Mouse (Mus musculus) heart, adult 11 months (tissue): Measurements from ENCODE around the gene Myl3.

ENCODE experiments used
- DNase-seq: peaks from one replicate; pipeline ENCODE4 v3.0.0; 2022

Gene Myl3

DNA sequence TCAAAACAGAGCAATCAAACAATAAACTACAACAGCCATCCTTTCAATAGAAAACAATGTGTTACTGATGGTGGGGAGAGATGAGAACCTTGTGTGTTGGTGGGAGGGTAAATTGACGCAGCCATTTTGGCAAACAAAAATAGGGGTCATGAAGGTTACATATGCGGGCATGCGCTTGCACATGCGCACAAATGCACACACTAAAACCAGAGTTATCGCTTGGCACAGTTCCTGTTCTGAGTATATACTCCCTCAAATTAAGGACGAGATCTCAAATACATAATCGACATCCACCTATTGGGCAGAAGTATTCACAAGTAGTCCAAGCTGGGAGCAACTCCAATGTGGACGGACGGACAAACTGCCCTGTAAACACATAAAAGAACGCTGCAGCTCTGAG, 30.7 kb downstream of the Myl3 start:
- peak; percentile 74 for DNase-seq

DNA sequence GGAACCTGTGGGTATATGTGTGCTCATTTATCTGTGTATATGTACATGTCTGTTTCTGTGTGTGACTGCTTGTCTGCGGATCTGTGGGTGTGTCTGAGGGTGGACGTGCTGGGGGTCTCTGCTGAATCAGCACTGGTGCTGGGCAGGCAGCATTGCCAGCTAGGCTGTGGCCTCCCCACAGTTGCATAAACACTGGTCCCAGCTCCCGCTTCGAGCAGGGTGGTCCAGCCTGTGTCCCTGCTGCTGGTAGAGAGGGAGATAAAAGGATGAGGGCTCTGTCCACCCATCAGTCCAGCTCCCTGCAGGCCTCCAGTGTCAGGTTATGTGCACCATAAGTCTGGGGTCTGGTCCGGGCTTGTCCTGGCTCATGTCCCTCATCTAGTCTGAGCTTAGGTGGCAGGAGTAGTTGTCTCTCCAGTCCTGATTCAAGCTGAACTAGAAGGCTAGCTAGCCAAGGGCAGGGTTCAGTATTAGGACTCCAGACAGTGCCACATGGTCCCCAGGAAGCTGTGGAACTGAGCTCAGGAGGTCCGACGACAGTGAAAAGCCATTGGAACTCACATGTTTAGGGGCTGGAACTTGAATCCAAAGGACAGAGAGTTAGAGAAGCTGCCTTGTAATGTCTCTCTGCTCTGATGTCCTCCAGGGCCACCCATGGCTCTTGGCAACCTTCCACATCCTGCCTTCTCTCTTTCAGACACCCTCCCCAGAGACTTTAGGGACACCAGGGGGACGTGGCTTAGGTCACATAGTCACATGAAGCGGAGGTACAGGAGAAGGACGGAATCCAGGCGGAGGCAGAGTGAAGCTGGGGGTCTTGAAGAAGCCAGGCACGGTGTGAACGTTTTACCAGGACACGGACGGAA, 33.0 kb downstream of the Myl3 start:
- DNase-seq = peak; percentile 95

DNA sequence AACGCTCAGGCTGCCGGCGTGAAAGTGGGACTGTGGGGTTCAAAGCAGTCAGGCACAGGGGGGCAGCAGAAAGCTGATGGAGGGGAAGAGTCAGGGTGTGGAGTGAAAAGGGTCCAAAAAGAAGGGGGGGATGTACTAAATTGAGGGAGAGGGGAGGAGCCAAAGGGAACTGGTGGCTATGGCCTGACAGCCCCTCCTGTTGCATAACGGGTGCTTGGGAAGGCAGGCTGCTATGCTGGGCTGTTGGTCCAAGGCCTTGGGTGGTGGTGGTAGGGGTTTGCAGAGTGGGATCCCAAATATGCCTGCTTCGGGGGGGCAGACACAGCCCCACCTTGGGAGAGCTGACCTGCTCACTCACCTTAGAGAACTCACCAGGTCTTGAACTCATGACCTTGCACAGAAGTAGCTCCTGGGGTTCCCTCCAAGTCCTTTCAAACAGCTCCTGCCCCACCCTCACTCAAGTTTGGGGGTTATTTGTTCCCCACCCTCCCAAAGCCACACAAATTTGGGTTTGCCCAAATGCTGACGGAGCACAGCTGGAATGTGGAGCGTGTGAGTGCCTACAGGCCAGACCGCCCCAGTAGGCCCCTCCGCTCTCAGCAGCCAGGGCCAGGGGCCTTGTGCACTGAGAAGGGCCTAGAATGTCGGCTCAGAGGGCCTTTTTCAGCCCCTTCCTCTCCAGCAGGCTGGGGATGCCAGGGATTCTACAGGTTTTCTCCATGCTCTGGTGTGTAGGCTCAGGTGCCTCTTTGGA, 33.8 kb downstream of the Myl3 start:
- peak; percentile 88 for DNase-seq

DNA sequence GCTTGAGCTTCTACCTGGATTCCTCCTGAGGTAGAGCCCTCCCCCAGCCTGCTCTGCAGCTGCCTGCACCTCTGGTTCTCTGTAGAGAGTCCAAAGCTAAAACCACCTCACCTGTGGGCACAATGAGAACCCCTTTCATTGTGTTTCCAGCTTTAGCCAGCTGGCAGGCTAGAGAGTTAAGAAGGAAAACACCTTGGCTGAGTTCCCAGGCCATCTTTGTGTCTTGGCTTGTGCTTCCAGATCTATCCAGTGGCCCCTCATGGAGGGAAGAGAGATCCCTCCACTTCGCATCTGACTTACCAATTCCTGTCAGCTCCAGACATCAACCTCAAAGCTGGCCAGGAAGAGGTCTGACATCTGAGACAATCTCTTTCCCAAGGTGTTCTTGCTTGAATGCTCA, 36.4 kb downstream of the Myl3 start:
- DNase-seq = no peak

DNA sequence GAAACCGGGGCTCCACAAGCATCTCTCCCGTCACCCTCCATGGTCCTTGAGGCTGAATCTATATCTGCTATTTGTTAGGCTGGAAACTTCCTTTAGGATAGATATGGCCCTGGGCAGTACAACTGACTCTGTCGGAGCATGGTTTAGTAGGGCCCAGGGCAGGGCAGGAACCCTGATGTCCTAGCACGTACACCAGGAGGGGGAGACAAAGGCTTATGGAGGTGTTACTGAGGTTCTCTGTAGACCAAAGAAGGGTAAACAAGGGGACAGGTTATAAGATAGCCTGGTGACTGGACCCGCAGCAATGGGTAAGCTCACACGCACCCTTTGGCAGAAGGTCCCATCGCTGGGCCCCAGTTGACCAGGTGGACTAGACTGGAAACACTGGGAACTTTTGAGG, 36.9 kb downstream of the Myl3 start:
- DNase-seq = no peak

DNA sequence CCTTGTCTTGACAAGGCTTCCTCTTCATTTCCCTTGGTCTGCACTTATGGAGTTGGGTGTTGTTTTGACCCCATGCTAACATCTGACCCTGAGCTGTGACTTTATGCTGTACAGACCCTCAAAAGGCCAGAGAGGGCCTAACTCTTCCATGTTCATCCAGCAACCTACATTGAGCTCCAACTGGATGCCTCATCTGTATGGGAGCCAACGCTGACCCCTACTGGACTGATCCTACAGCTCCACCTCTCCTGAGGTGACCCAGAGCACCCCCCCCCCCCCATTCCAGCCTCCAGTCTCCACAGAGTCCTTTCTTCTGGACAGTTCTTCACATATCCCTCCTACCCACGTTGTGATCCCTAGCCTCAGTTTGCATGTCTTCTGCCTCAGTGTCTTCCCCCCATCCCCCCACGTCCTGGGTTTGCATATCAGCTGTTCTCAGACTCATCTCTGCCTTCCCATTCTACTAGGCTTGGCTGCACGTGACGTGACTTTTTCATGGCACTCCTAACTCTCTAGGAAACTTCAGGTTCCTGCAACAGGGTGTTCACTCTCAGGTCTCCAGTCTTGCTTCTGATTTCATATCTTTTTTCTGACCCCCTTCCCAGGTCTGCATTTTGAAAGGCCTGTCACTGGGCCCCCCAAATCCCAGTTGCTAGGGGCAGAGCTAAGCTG, 37.7 kb downstream of the Myl3 start:
- DNase-seq = no peak

DNA sequence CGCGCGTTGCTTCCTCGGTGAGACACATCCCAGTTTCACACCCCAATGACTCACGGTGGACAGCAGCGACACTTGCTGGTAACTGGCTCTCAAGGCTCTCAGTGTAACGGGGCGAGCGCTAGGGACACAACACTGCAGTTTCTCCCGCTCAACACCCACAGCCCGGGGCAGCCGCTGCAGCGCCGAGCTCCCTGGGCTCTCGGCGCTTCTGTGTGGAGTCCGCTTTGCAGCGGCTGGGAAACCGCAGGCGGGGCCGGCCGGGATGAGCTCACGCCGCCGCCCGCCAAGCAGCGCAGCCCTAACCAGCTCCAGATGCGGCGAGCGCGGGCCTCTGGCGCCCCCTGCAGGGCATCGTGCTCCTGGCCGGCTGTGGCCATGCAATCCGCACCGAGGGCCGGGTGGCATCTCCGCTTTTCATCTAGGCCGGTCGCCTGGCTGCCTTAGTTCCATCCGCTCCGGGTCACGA, 39.6 kb downstream of the Myl3 start:
- peak; percentile 99 for DNase-seq

DNA sequence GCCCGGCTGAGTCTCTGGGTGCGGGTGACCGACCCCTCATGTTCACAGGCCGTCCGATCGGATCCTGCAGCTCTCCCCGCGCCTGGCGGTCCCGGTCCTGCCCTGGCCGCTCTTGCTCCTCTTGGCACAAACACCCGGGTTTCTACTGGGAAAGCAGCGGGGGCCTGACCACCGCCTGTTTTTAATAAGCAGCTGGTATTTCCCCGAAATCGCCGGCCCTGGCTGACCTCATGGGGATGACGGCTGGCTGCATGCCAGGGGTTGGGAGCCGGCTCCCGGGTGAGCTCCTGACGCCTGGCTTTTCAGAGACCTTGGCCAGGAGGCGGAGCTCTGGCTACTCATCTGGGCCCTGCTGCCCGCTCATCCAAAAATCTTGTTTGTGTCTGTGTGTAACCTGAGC, 40.1 kb downstream of the Myl3 start:
- peak; percentile 99 for DNase-seq

DNA sequence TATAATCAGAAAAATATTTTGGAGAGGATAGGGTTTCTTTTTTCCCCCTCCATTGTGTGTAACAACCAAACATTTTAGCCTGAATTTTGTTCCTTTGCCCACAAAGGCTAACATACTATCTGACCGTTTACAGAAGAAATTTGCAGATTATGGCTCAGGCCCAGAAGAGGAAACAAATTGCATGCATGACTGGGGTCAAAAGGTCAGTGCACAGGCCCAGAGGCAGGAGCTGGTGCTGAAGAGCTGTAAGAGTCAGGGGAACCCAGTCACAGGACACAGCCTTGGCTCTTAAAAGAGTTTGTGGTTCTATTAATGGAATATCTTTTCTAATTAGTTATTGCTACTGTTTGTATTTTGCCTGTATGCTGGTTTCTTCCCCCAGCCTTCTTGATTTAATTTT, 42.0 kb downstream of the Myl3 start:
- no peak for DNase-seq

DNA sequence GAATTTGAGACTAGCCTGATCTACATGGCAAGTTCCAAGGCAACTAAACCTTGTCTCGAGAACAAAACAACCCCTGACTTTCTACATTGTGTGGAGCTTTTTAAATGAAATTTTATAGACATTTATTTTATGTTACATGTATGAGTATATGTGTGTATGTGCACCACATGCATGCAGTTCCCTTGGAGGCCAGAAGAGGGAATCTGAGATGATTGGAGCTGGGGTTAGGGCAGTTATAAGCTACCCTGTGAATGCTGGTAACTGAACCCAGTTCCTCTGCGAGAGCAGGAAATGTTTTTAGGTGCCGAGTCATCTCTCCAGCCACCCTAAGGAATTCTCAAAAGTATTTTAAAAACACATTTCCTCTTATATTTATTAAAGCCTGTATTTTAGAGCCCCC, 46.5 kb downstream of the Myl3 start:
- DNase-seq = no peak

DNA sequence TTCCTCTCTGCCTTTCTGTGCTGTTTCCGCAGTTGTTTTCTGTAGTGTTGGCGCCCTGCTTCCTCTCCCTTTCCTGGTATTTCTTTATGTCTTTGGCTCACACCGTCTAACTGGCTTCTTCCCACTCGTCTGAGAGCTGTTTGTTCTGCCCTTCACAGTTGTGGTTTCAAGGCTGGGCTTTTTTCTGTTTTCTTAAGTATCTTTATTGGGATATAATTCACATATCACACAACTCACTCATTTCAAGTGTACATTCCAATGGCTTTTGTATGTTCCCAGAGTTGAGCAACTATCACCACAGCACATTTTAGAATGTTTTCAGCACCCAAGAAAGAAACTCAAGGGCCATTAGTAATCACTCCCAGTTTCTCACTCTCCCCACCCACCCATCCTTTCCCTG, 48.8 kb downstream of the Myl3 start:
- DNase-seq = no peak

DNA sequence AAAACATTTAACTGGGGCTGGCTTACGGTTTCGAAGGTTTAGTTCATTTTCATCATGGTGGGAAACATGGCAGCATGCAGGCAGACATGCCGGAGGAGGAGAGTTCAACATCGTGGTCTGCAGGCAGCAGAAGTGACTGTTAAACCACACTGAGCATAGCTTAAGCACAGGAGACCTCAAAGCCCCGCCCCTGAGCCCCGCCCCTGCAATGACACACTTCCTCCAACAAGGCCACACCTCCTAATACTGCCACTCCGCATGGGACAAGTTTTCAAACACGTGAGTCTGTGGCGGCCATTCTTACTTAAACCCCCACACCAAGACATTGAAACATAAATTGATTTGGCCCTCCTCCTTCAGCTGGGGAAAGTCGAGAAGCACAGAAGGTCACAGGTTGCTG, 55.4 kb downstream of the Myl3 start:
- DNase-seq = no peak

DNA sequence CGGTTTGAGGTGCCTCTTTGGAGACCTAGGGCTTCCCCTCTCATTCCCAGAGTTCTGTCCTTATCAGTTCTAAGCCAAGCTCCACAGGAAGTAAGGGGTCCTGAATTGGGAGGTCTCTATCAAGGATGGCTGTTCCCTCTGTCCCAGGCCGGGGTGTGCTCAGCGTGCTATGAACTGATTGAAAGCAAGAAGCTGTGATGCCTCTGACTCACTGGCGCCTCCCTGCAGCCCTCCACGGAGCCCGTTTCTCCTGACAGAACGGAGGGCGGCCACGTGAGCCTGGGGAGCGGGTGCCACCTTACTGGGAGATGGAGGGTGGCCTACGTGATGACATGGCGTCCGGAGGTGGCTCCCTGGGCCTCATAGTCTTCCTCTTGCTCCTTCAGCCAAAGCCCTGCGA, 56.2 kb downstream of the Myl3 start, which contains the start of gene Prss42:
Gene Prss42 (plus strand): TSS at position 301 of the 400 bp plus-strand sequence.
- no peak for DNase-seq

DNA sequence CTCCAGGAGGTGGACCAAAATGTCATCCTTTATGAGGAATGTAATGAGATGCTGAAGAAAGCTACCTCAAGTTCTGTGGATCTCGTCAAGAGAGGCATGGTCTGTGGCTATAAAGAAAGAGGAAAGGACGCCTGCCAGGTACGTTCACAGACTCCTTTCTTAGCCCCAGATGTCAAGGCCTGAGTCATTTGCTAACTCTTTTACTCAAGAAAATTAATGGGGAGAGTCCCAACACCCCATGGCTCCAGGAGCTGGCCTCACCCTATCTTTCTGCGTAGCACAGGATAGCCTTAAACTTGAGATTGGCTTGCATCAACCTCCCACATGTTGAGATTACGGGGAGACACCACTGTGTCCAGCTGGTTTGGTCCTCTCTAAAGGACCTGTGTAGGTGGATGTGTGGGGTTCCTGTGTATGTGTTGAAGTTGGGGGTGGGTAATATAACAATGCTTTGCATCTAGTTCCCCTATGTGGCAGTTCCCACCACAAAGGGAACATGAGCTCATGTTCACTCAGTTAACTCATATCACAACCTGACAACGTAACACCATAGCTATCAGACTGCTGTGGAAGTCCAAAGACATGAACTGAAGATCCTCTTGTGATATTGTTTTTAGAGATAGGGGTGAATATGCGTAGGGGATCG, 59.3 kb downstream of the Myl3 start:
- no peak for DNase-seq

DNA sequence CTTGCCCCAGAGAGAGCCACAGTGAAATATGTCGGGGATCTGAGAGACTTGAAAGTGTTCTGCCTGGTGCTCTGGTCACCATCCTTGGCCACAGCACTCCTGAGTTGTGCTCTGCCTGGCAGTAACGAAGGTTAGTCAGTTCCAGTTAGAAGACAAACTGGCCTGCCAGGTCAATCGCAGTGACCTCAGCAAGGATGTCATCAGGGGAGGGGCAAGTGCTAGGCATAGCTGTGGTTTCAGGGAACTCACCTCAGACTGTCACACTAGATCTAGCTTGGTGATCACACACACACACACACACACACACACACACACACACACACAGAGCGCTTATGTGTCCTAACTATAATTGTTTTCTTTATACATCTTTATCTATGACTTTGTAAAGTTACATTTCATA, 61.6 kb downstream of the Myl3 start:
- no peak for DNase-seq

DNA sequence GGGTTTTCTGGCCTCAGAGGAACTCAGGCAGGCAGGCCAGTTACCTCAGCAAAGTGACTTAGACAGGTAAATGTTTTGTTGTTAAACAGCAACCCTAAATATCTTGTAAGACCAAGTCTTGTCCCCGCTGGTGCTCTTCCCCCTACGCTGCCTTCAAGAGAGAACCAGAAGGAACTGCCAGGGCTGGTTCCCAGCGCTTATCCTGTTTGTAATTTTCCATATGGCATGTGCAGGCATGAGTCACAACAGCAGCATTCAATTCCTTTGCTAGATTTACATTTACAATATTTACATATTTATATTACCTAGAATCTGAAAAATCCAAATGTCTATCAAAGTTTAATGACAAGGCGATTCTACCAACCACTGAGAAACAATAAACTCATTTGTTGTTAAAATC, 68.4 kb downstream of the Myl3 start:
- no peak for DNase-seq

DNA sequence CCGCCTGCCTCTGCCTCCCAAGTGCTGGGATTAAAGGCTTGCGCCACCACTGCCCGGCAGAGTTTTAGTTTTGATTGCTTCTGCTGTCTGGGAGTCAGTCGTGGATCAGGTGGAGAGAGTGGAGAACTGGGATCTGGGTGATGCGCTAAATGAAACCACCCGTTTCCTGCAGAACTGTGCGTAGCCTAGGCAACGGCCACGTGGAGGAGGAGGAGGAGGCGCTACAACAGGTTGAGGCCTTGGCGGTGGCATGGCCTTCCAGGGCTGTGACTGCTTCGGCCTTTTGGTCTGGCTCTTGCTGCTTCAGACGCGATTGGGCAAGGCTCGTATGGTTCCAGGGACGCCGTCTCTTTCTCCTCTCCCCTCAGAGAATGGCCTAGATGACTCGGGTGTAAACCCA, 72.1 kb downstream of the Myl3 start, which contains the start of gene Prss44:
Gene Prss44 (plus strand): TSS at position 206 of the 400 bp plus-strand sequence.
- DNase-seq = no peak
